Mouse (Mus musculus): Measurements from ENCODE around the gene Rbm26. TPM values are rescaled to one million over a fixed set of nuclear protein-coding genes. Genes with fewer than 3 reads are reported as not detected.

Rbm26 gene
- polyA plus RNA-seq (2012; rRNA removed) = 8.3 and 8.7 TPM in 2 replicates

DNA sequence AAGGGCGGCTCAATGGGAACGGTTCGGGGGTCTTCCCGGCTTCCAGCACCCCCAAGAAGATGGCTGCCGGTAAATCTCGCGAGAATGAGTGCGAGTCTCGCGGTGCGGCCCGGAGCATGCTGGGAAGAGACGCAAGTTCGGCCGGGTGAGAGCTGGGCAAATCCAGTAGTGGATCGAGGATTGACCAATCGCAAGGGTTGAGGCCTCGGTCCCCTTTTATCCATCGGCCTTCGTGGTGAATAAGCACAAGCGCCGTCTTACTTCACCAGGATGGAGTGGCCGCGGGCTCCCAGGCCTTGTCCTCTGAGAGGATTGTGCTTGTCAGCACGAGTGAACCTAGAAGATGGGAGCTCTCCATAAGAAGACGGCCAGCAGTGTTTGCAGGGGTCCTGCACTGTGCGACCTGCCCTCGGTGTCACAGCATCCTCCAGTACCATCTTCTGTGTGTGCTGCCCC, at the start of gene Rbm26:
TSS of gene Rbm26 (minus strand) at position 90 of the 456 bp plus-strand sequence.
- no peaks in the 10 kb centered on the region for H3K27me3 ChIP-seq (replicated peaks; ENCODE audit: control insufficient read depth, insufficient read depth, low read length)
- no peaks in the 10 kb centered on the region for H3K36me3 ChIP-seq (ENCODE audit: control insufficient read depth, insufficient read depth, low read length)
- peak; percentile 98 for DNase-seq
- peak within 1 kb of the TSS; percentile 88 for H3K4me3 ChIP-seq (ENCODE audit: insufficient read depth, low read depth, low read length)
- H3K27ac ChIP-seq (ENCODE audit: insufficient read depth, low read depth, low read length) = peak within 1 kb of the TSS; percentile 88
- TF ChIP-seq POLR2A (IDR thresholded peaks at IDR 0.05; ENCODE audit: low read depth, low read length) = peak; percentile 94
- TF ChIP-seq CTCF (conservative IDR thresholded peaks at IDR 0.05; ENCODE audit: insufficient read depth, insufficient read length, low read depth, low read length) = no peak
- H3K4me1 ChIP-seq (ENCODE audit: control insufficient read depth, insufficient read depth, low read length) = peaks cover 16% of the 10 kb centered on the region
- under 1% methylated on average over 28 of the region's 28 CpGs for WGBS

DNA sequence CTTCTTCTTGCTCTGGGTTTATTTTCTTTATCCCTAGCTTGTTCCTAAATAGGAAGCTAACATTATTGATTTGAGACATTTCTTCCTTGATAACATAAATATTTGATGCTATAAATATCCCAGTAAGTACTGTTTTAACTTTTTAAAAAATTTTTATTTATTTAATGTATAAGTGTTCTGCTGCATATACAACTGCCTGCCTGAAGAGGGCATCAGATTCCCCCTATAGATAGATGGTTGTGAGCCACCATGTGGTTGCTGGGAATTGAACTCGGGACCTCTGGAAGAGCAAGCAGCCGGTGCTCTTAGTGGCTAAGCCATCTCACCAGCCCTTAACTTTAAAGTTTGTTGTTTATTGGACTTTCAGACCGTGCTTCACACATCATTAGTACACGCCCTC, 48.7 kb upstream of the Rbm26 start:
- no peak for DNase-seq
- whole genome bisulfite sequencing = 86% methylated on average over 4 of the region's 4 CpGs
- TF ChIP-seq POLR2A (IDR thresholded peaks at IDR 0.05; ENCODE audit: low read depth, low read length) (no peak), CTCF (conservative IDR thresholded peaks at IDR 0.05; ENCODE audit: insufficient read depth, insufficient read length, low read depth, low read length) (no peak; the same call in 1 of the 2 replicates)
- Histone ChIP-seq H3K4me3 (ENCODE audit: insufficient read depth, low read depth, low read length) (no peak overlapping the region), H3K36me3 (ENCODE audit: control insufficient read depth, insufficient read depth, low read length) (no peaks in the 10 kb centered on the region), H3K27me3 (replicated peaks; ENCODE audit: control insufficient read depth, insufficient read depth, low read length) (no peaks in the 10 kb centered on the region), H3K27ac (ENCODE audit: insufficient read depth, low read depth, low read length) (no peak overlapping the region), H3K4me1 (ENCODE audit: control insufficient read depth, insufficient read depth, low read length) (no peaks in the 10 kb centered on the region)

DNA sequence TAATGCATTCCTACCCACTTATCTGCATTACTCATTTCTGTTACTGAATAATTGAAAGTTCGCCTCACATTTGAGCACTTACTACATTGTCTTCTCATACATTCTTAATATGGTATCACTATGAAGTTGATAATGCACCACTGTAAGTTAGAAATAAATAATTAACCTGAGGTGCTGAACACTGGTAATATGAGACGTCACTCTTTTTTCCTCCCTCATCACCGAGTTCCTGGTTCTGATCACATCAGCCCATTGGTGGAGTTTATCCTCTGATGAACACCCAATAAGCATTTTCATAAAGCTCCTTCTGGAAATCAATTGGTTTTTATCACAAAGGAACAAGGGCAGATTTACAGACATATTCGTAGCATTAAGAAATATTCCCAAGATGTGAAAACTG, 45.1 kb upstream of the Rbm26 start:
- TF ChIP-seq CTCF (conservative IDR thresholded peaks at IDR 0.05; ENCODE audit: insufficient read depth, insufficient read length, low read depth, low read length) (no peak), POLR2A (IDR thresholded peaks at IDR 0.05; ENCODE audit: low read depth, low read length) (no peak)
- no peaks in the 10 kb centered on the region for H3K36me3 ChIP-seq (ENCODE audit: control insufficient read depth, insufficient read depth, low read length)
- no peaks in the 10 kb centered on the region for H3K27me3 ChIP-seq (replicated peaks; ENCODE audit: control insufficient read depth, insufficient read depth, low read length)
- H3K27ac ChIP-seq (ENCODE audit: insufficient read depth, low read depth, low read length) = no peak overlapping the region
- WGBS = 53% methylated on average over 4 of the region's 4 CpGs
- no peak overlapping the region for H3K4me3 ChIP-seq (ENCODE audit: insufficient read depth, low read depth, low read length)
- DNase-seq = no peak
- no peaks in the 10 kb centered on the region for H3K4me1 ChIP-seq (ENCODE audit: control insufficient read depth, insufficient read depth, low read length)

DNA sequence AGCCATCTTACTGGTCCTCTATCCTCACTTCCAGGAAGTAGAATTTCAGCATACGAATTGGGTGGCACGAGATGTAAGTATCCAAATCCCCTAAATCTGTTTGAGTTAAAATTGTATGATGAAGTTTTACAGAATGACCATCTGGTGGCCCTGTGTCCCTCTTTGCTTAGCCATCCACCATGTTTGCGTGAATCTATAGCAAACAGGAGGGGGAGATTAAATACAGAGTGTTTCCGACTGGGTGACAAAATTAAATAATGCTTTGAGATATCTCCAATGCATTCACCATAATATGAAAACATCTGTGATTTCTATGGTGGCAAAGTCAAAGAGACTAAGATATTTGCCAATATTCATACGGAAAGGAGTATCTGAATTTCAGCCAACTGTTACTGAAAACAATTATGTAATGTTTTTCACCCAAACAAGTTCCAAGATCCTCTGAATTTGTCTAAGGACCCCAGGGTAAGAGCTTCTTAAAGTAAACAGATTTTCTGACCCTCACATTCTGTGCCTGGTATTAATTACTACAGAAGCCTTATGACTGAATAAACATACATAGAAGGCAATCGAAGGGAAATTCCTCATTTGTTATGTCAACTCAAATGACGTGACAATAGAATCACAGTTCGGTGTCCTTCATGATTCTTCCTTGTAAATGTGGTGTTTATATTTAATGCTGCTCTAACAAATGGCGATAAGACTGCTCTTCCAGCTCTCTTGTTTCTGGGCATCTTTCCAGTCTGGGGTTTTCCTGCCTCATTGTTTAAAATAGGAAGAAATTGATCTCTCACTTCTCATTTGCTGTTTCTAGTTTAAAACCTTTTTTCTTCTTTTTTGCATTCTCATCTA, 42.6 kb upstream of the Rbm26 start:
- WGBS = 75% methylated on average over 9 of the region's 9 CpGs

DNA sequence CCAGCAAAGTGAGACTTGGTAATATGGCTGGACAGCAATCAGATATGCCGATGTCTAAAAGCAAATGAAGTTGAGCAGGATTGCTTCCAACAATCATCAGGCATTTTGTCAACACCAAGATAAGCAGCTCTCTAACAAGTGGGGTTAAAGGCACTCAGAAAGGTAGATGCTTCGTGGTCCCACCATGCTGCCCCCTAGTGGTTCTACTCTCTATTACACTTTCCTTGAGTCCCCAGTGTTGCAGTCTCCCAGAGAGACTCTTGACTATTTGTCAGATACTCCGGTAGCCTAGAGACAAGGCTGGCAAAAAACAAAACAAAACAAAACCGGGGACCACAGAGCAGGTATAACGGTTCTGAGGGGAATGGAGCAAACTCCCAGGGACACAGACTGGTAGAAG, 21.3 kb upstream of the Rbm26 start:
- H3K27ac ChIP-seq (ENCODE audit: insufficient read depth, low read depth, low read length) = no peak overlapping the region
- WGBS = 52% methylated on average over 5 of the region's 5 CpGs
- peak; percentile 40 for DNase-seq

More for the DNA sequence above, 42.6 kb upstream of the Rbm26 start:
- H3K27me3 ChIP-seq (replicated peaks; ENCODE audit: control insufficient read depth, insufficient read depth, low read length) = no peaks in the 10 kb centered on the region
- TF ChIP-seq POLR2A (IDR thresholded peaks at IDR 0.05; ENCODE audit: low read depth, low read length) (no peak), CTCF (conservative IDR thresholded peaks at IDR 0.05; ENCODE audit: insufficient read depth, insufficient read length, low read depth, low read length) (no peak)
- H3K4me3 ChIP-seq (ENCODE audit: insufficient read depth, low read depth, low read length) = no peak overlapping the region
- H3K36me3 ChIP-seq (ENCODE audit: control insufficient read depth, insufficient read depth, low read length) = no peaks in the 10 kb centered on the region
- H3K4me1 ChIP-seq (ENCODE audit: control insufficient read depth, insufficient read depth, low read length) = no peaks in the 10 kb centered on the region
- H3K27ac ChIP-seq (ENCODE audit: insufficient read depth, low read depth, low read length) = no peak overlapping the region
- DNase-seq = no peak

DNA sequence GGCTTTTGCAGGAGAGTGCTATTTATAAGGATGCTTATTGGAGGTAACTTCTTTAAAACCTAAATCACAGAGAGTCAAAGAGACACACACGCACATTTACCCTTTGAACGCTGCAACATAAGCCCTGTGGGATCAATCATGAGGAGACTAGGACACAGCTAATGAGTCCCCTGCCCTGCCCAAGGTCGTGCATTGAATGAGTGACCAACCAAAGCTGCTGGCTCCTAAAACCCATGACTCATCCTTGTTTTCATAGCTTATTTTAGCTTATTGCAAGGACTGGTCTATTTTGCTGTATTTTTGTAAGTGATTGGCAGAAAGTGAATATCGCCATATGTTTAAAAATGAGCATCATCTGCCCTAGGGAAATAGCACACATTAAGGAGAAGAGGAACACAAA, 17.6 kb upstream of the Rbm26 start:
- Histone ChIP-seq H3K27ac (ENCODE audit: insufficient read depth, low read depth, low read length) (no peak overlapping the region), H3K4me1 (ENCODE audit: control insufficient read depth, insufficient read depth, low read length) (no peaks in the 10 kb centered on the region), H3K36me3 (ENCODE audit: control insufficient read depth, insufficient read depth, low read length) (no peaks in the 10 kb centered on the region), H3K27me3 (replicated peaks; ENCODE audit: control insufficient read depth, insufficient read depth, low read length) (no peaks in the 10 kb centered on the region), H3K4me3 (ENCODE audit: insufficient read depth, low read depth, low read length) (no peak overlapping the region)
- no peak for DNase-seq
- TF ChIP-seq POLR2A (IDR thresholded peaks at IDR 0.05; ENCODE audit: low read depth, low read length) (no peak), CTCF (conservative IDR thresholded peaks at IDR 0.05; ENCODE audit: insufficient read depth, insufficient read length, low read depth, low read length) (no peak)
- WGBS = 62% methylated on average over 4 of the region's 4 CpGs

More for the DNA sequence above, 21.3 kb upstream of the Rbm26 start:
- Histone ChIP-seq H3K36me3 (ENCODE audit: control insufficient read depth, insufficient read depth, low read length) (no peaks in the 10 kb centered on the region), H3K27me3 (replicated peaks; ENCODE audit: control insufficient read depth, insufficient read depth, low read length) (no peaks in the 10 kb centered on the region), H3K4me3 (ENCODE audit: insufficient read depth, low read depth, low read length) (no peak overlapping the region), H3K4me1 (ENCODE audit: control insufficient read depth, insufficient read depth, low read length) (no peaks in the 10 kb centered on the region)
- TF ChIP-seq POLR2A (IDR thresholded peaks at IDR 0.05; ENCODE audit: low read depth, low read length) = no peak
- peak; percentile 48 for TF ChIP-seq CTCF (conservative IDR thresholded peaks at IDR 0.05; ENCODE audit: insufficient read depth, insufficient read length, low read depth, low read length)

DNA sequence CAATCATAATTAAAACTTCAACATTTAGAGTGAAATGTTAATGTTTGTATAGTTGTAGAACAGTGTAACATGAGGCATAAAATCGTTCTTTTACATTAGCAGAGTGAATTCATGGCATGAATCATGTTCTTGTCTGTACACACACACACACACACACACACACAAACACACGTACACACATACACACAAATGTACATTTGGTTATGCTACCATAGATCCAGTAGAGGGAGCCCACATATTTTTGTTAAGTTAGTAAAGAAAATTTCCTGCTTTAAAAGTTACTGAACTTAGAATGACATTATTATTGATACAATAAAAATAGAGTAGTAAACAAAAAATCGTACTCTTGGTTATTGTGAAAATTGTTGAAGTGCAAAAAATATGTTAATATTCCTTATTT, 7.7 kb upstream of the Rbm26 start:
- WGBS = 35% methylated on average over 3 of the region's 3 CpGs
- no peaks in the 10 kb centered on the region for H3K36me3 ChIP-seq (ENCODE audit: control insufficient read depth, insufficient read depth, low read length)

More for the DNA sequence above, 7.7 kb upstream of the Rbm26 start:
- TF ChIP-seq CTCF (conservative IDR thresholded peaks at IDR 0.05; ENCODE audit: insufficient read depth, insufficient read length, low read depth, low read length) (no peak), POLR2A (IDR thresholded peaks at IDR 0.05; ENCODE audit: low read depth, low read length) (no peak)
- Histone ChIP-seq H3K27ac (ENCODE audit: insufficient read depth, low read depth, low read length) (no peak overlapping the region), H3K4me1 (ENCODE audit: control insufficient read depth, insufficient read depth, low read length) (peaks cover 3% of the 10 kb centered on the region; the same call in 1 of the 2 replicates), H3K27me3 (replicated peaks; ENCODE audit: control insufficient read depth, insufficient read depth, low read length) (no peaks in the 10 kb centered on the region), H3K4me3 (ENCODE audit: insufficient read depth, low read depth, low read length) (no peak overlapping the region)
- DNase-seq = no peak
